Mouse (Mus musculus): ENCODE measurements at regions not wholly inside any gene's neighbourhood (a gene's known extent, or its start where the extent isn't known, plus 50 kb on each side); places are given as distances from the start of the nearest gene placed in this dataset.

GRCm38 (mm10) chr5:119365157-119365556 lies 305.3 kb upstream of the Tbx3 start:
- TF ChIP-seq MAX (IDR thresholded peaks at IDR 0.05; ENCODE audit: low read depth) (no peak), POLR2A (IDR thresholded peaks at IDR 0.05; ENCODE audit: insufficient read length, low read depth) (no peak), MYOG (IDR thresholded peaks at IDR 0.05; ENCODE audit: control insufficient read depth in 1 of 3, insufficient read depth in 1 of 3, insufficient read length in 2 of 3, low read depth in 2 of 3) (no peak), REST (IDR thresholded peaks at IDR 0.05; ENCODE audit: insufficient read depth, insufficient read length) (no peak), POLR2AphosphoS2 (IDR thresholded peaks at IDR 0.05; ENCODE audit: insufficient read length, low read depth) (no peak), CEBPB (IDR thresholded peaks at IDR 0.05; ENCODE audit: insufficient read depth, poor library complexity, severe bottlenecking) (no peak)
